Mouse (Mus musculus): ENCODE measurements around the gene Depdc1b.
A peak's percentile ranks its signal among the peaks of the same experiment; 100 is the strongest.

Gene Depdc1b

DNA sequence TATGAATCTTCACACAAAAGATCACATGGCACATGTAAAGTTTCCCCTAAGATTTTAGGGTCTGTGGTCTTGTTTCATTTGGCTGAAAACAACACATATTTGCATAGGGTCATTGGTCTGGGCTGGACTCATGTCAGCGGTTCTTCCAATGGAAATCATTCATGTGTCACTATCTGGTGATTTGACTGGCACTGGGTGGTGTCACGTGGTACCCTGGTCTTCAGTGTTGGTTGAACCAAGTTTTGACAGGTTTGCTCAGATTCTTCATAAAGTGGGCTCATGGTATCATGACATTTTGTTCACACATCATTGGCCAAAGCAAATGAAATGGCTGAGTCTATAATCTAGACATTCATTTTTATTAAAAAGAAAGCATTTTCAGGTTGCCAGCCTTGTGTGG, 1.3 kb downstream of the Depdc1b start:
- no peak for DNase-seq (ENCODE audit: low spot score)

DNA sequence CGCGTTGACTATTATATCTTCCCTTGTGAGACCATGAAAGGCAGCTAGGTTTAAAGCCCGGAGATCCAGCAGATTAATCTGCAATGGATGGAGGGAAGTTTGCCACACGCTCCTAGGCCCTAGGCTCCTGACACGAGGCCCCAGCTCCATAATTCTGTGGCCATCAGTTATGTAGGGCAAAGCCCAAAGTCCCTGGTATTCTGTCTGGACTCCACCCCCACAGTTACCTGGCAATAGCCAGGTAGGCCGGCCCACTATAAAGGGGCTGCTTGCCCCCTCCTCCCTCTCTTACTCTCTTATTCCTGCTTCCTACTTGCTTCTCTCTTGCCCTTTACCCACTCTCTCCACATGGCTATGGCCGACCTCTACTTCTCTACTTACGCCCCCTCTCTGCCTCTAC, 2.9 kb downstream of the Depdc1b start:
- DNase-seq (ENCODE audit: low spot score), result no peak

DNA sequence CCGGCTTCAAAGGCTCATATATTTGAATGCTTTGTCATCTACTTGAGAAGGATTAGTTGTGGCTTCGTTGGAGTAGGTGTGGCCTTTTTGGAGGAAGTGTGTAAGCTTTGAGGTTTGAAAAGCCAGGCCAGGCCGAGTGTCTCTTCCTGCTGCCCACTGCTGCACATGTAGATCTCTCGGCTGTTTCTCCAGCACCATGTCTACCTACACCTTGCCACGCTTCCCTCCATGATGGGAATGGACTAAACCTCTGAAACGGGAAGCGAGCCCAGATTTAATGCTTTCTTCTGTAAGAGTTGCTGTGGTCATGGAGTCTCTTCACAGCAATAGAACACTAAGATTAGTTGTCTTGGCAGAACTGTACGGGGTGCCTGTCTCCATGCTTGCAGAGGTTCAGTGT, 4.1 kb downstream of the Depdc1b start:
- no peak for DNase-seq (ENCODE audit: low spot score)

DNA sequence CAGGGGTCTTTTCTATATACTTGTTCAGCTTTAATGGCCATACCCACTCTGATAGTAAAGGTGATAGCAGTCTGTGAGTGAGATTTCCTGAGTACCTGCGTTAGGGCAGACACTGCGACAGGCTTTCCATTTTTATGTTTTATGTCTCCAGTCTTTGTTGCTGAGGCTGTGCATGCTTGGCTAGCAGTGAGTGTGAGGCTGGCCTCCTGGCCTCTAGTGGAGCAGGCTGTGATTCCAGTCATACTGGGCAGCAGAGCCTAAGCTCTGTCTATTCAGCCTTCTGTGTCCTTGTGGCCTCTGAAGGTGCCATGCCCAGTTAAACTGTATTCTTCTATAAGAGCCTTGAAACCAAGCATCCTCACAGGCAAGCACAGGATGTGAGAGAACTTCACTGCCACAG, 6.3 kb downstream of the Depdc1b start:
- no peak for DNase-seq (ENCODE audit: low spot score)

DNA sequence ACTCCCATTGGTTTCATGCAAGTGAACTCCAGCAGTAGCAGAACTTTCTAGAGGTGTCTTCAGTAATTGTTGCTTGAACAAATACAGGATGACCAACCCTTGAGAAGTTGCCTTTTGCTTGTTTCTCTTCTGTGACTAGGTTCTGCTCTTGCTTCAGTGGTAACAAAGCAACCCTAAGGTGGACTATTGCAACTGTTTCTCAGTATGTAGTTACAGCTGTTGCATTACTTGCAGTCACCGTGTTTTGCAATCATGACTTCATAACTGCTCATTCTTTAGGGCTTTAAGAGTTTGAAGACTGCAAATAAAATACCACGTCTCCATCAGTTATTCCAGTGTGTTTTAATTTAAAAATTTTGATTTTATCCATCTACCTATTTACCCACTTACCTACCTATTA, 7.2 kb downstream of the Depdc1b start:
- no peak for DNase-seq (ENCODE audit: low spot score)

DNA sequence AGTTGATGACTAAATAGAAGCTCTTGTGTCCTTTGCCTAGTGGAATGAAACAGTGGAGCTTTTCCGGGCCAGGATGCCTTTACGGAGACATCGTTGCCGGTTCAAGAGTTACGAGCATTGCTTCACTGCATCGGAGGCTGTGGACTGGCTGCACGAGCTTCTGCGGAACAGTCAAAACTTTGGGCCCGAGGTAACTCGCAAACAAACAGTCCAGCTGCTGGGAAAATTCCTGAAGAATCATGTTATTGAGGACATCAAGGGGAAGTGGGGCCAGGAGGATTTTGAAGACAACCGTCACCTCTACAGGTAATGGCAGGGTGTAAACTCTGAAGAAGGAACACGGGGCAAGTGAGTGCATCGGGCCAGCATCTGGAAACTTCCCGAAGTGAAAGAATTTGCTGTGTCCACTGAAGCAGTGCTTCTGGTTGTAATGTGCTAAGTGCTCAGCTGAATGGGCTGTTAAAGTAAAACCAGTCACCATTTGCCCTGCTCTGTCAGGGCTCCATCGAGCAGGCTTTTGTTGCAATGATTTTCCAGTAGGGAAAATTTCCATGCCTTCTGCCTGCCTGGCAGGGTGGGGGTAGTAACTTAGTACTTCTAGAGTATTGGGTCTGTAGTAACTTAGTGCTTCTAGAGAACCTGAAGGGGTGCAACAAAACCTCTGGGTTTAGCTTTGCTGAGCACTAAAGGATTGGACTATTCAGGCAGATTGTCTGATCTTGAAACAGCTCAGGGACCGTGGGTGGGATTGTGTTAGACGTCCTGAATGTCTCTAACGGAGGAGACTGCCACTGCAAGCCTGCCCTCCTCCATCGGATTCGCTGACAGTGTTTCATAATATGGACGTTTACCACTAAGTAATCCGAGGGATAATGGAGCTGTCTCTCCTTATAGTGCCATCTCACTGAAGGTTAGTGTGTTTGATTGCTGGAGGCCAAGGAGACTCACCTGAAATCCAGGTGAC, 8.0 kb downstream of the Depdc1b start:
- DNase-seq (ENCODE audit: low spot score), result no peak

DNA sequence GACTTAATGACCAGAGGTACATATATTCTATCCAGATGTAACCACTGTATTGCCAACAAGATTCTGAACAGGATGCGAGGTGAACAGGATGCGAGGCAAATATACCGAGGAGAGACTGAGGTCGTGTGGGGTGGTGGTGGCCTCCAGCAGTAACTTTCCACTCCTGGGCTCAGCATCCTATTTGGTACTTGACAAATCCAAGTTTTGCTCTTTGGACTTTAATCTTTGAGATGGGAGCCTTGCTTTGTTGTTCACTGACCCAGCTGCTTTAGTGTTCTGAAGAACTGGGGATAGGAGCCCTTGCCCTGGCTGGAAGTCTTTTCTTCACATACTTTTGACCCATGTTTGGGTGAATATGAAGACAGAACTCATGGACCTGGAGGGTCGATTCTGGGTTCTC, 9.7 kb downstream of the Depdc1b start:
- DNase-seq (ENCODE audit: low spot score), result no peak

DNA sequence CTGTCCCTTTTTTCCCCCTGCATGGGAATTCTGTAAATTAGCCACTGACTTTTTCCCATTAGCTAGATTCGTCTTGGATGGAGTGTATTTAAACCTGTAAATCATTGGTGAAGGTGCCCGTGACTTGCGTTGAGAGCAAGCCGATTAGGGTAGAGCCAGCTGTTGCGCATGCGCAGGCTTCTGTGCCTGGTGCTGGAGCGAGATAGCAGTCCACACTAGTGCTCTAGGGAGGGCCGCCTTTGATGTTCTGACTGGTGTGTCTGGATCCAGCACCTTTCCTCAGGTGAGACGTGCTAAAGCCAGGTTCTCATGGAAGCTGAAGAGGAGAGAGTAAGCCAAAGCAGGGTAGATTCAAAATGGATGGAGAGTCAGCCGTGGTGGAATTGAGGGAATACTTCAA, 10.2 kb downstream of the Depdc1b start:
- DNase-seq (ENCODE audit: low spot score), result no peak

DNA sequence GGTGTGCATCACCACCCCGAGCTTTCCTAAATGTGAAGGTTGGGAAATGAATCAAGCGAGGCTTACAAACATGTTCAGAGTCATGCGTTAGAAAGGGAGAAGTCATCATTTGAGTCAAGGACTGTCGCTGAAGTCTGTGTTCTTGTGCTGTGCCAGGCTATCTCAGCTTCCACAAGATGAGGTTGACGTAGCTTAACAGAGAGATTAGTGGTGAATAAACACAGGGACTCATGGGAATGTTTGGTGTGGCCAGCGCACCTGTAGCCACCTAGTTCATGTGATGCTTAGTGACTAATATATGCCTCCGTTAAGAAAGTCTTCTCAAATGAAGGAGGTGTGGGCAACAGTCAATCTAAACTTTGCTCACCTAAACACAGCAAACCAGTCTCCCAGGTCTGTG, 10.9 kb downstream of the Depdc1b start:
- no peak for DNase-seq (ENCODE audit: low spot score)

DNA sequence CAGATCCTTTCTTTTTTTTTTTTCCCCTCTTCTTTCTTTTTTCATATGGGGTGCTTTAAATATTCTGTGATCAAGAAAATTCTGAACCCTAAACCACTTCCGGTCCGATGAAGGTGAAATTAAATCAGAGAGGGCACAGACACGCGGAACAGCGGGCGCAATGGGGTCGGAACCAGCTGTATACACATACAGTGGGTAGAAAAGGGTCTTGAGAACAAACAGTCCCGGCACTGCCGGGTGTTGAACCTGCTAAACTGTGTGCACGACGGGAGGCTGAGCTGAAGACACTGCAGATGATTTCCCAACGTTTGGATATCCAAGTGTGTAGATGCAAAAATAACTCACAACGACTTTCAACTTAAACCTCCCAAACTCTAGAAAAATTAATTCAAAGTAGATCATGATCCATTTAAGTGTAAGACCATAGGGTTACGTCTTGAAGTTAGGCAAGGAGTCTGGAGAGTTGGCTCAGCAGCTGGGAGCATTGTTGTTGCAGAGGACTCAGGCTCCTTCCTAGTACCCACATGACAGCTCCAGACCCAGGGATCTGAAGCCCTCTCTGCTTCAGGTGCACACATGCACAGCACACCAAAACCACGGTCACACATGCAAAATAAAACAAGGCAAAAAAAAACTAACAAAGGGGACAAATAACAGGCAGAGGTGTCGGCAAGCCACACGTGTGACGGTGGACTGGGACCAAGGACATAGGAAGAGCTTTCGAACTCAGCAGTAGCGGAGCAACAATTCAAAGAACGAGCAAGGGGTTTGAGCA, 12.5 kb downstream of the Depdc1b start:
- no peak for DNase-seq (ENCODE audit: low spot score)

DNA sequence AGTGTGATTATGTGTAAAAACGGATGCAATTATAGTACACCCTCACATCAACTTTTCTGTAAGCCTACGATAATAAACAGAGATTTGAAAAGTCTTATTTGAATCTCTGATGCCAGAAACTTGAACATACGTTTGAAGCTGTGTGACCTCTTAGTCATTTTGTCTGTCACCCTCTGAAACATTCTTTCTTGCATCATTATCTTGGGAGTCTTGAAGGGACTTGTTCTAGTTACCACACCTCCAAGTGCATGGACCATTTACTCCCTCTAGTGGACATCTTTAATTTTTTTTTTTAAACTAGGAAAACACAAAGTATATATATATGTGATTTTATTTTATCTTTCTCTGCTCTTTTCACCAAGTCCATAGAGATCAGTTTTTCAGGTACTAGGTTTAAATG, 13.6 kb downstream of the Depdc1b start:
- DNase-seq (ENCODE audit: low spot score), result no peak

DNA sequence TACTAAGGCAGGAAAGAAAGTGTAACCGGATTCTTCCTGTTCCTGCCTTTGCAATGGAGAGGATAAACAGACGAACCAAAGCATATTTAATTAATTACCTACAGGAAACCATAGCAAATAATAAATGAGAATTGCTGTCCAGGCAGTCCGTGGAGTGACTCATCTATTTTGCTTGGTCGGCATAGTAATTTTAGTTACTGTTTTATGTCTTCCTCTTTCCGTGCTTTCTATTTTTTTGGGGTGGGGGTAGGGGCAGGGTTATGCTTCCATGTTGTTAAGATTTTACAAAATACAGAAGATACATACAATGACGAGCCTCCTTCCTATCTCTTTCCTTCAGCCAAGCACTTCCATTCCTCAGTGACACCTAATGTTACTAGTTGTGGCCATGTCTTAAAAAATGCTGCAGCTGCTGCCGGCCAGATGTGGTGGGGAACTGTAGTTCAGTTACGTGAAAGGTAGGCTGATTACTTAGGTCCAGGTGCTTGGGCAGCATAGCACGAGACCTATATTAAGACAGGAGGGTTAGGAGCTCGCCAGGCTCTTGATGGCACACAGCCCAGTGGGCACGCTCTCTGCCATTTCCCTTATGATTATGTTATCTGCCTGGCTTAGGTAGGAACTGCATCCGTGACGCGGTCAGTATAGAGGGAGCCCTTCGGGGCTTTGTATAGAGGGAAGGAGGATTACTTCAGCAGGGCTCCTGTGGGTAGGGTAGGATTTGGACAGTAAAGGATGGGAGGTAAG, 19.3 kb downstream of the Depdc1b start:
- DNase-seq (ENCODE audit: low spot score), result no peak

DNA sequence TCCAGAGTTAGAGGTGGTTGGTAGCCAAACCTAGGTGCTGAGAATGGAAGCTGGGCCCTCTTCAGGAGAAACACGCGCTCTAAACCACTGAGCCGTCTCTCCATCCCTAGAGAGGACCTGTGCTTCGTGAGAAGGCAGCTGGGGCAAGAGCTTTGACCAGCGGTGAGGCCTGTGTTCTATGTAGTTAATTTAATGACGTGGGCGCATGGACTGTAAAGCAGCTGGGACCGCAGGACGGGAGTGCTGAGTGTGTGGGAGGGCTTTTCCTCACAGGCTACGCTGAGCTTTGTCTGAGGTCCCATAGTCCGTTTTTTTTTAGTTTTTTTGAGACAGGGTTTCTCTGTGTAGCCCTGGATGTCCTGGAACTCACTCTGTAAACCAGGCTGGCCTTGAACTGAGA, 20.1 kb downstream of the Depdc1b start:
- DNase-seq (ENCODE audit: low spot score), result no peak

DNA sequence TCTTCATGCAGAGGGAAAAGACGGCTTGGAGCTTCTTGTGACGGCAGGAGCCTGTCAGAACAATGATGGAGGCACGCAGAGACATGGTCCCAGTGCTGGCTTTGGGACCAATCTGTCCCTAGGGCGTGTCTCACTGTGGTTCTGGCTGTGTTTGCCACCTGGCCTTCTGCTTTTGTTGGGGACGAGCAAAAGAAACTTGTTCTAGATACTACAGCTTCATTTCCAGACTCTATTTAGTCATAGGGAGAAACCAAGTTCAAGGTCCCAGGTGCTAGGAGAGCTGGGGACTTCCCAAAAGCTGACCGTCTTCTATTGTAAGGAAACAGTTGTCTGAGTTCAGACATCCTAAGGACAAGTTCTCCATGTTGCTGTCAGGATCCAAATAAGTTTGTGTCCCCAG, 21.2 kb downstream of the Depdc1b start:
- no peak for DNase-seq (ENCODE audit: low spot score)

DNA sequence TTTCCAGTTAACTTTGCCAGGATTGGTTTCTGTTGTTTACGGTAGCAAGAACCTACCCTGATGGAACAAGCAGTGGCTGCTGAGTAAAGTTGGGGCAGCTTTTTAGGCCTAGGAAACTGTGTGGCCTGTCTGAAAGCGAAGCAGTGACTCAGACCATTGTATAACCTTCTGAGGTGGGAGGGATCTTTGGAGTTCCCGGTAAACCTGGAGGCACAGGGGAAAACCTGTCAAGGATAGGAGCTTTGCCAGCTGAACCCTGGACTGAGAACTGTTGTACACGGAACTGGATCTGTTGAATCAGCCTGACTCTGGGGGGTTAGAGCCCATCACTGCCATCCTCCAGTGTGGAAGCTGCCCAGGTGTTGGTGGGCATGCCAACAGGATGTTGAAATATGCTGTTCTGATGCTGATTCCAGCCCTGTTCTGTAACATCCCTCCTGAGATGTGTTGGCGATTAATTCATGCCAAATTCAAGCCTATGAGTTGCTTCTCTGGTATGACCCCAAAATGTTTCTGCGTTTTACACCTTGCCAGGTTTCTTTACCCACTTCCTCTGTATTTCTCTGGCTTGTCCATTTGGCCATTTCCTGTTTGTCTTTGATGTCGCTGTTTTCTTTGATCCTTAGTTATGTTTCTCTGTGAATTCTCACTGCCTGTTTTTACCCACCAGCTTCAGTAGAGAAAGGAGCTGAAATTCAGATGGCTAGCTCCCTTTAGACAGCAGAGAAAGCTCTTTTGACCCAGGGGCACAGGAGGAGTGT, 22.1 kb downstream of the Depdc1b start:
- no peak for DNase-seq (ENCODE audit: low spot score)

DNA sequence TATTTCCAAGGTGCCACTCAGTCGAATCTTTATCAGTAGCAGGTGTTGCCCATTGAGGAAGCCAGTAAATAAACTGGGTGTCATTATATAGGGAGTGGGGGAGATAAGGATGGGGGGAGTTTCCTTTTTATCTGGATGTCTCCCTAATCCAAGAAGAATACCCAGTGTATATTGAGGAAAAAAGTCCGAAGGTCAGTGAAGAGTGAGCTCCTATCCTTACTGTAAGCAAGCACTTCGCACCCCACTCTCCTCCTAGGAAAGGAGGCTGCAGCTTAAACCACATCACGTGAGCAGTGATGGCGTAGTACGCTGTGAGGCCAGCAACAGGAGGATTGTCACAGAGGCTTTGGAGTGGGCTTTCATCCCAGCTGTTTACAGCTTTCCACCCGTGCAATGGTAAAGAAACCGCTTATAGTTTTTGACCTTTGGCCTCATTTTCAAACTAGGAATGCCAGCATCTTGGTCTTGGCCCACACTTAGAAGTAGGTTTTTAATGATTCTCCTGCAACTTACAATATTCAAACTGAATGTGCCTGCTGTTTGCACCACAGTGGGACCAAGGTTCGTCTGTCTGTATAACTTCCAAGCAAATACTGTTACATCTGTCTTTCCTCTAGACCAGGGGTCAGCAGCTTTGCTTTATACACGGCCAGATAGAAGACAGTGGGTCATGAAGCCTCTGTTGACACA, 23.9 kb downstream of the Depdc1b start:
- DNase-seq (ENCODE audit: low spot score), result no peak

DNA sequence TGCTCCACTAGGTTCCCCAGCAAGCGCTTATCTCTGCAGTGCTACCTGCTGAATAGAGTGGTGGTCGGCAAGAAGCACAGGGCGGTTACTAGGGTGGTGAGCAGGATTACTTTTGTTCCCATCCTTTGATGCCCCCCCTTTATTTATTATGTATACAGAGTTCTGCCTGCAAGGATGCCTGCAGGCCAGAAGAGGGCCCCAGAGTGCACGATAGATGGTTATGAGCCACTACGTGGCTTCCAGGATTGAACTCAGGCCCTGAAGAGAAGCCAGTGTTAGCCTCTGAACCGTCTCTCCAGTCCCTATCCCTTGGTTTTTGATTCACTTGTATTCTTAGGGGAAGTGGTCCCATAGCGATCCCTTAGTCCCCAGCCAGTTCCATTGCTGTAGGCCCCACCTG, 25.5 kb downstream of the Depdc1b start:
- no peak for DNase-seq (ENCODE audit: low spot score)

DNA sequence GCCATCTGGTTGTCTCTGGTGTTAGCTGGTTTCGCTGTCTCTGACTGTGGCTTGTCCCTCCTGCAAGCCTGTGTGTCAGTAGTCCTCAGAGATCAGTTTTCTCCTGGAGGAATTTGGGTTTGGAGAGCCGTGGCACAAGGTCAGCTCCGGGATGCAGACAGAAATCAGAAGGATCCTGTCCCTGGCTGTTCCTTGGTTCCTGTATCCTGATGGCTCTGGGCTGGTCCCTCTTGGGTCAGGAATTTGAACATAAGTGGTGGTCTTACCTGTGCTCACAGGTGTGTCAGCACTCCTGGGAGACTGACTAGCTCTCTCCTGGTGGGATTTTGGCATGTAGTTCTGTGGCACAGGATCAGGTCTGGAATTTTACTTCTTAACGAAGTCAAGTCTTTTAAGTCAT, 29.6 kb downstream of the Depdc1b start:
- DNase-seq (ENCODE audit: low spot score), result no peak

DNA sequence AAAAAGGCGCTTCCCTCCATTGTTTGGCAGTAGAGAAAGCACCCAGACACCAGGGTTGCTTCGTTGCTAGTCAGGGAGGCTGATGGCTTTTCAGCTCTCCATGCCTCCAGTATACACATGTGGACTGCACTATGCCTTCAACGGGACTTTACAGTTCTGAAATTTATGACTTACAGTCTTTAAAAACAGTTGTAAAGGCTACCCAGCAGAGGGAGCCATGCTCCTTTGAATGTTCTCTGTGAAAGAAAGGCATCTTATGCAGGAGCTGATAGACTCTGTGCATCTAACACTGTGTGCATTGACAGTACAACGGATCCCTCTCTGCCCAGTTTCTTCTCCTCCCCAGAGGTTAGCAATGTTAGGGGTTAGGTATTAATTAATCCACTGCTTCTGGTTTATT, 30.9 kb downstream of the Depdc1b start:
- DNase-seq (ENCODE audit: low spot score), result peak; percentile 16

DNA sequence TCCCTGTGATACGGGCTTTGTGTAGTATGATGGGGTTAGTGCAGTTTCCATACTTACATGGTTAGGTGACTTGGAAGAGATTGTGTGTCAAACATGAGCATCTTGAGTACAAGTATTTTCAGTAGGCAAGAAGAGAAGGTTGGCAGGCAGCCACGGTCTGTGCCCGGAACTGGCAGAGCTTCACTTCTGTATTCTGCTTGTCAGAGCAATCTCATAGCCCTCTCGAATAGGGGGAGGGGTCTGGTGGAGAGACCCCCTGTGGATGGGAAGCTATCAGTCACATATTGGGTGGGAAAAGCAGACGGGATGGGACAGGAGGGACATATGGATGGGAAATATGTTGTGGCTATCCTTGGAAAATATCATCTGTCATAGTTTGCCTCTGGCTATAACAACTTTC, 33.5 kb downstream of the Depdc1b start:
- DNase-seq (ENCODE audit: low spot score), result no peak

DNA sequence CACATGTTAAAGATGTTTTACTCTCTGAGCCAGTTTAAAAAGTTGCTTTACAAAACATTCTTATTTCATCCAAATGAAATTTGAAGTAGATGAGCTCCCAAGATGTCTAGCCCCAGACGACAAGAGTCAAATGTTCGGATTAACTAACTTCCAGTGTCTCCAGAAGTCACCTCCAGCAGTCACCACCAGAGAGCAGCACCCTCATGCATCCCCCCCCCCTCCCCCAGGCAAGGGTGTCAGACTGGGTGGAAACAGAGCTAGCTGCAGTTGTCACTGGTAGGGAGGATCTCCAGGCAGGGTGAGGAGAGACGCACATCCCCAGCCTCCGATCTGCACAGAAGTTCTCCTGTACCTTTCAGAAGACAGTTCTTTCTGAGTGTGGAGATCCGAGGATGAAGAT, 37.6 kb downstream of the Depdc1b start:
- no peak for DNase-seq (ENCODE audit: low spot score)
